Mouse (Mus musculus) G1E (cell line): ENCODE results near the gene Tbc1d23. TPM values are rescaled to one million over a fixed set of nuclear protein-coding genes. Genes with fewer than 3 reads are reported as not detected.
A peak's percentile ranks its signal among the peaks of the same experiment; 100 is the strongest.

ENCODE experiments used
- ATAC-seq: 2 replicates; pipeline ENCODE4 v1.8.0; 2016; ENCODE audit warnings: mild to moderate bottlenecking; ENCODE audit not compliant: insufficient number of reproducible peaks, poor library complexity, low FRiP score, severe bottlenecking; ENCODE audit errors: extremely low read depth
- DNase-seq: peaks from one replicate; pipeline ENCODE4 v3.0.0; 2012; ENCODE audit warnings: low spot score
- H3K27me3 ChIP-seq: 2 replicates; pipeline ENCODE4 v1.6.1; 2012; ENCODE audit warnings: mild to moderate bottlenecking, low read length, inconsistent platforms; ENCODE audit not compliant: insufficient read depth
- H3K36me3 ChIP-seq: replicated peaks from 2 replicates; pipeline ENCODE3; 2012; ENCODE audit warnings: mild to moderate bottlenecking, inconsistent platforms
- H3K4me1 ChIP-seq: 2 replicates; pipeline ENCODE4 v1.6.1; 2012; ENCODE audit warnings: low read depth, low read length, inconsistent platforms, mixed read lengths; ENCODE audit not compliant: insufficient read depth
- H3K4me3 ChIP-seq: 2 replicates; pipeline ENCODE4 v1.5.1; 2012; ENCODE audit warnings: low read depth, mild to moderate bottlenecking, inconsistent platforms, low read length, moderate library complexity, mixed read lengths
- H3K9me3 ChIP-seq: replicated peaks from 2 replicates; pipeline ENCODE4 v1.6.1; 2012; ENCODE audit warnings: inconsistent platforms
- CTCF ChIP-seq: IDR thresholded peaks from 2 replicates; pipeline ENCODE4 v1.5.1; 2012; ENCODE audit warnings: low read depth, low read length, inconsistent platforms, mixed read lengths
- GATA1 ChIP-seq: IDR thresholded peaks from 2 replicates; pipeline ENCODE4 v1.6.1; 2012; ENCODE audit warnings: borderline replicate concordance, low read length, inconsistent platforms, mixed read lengths
- GATA2 ChIP-seq: IDR thresholded peaks from 2 replicates; pipeline ENCODE4 v1.6.1; 2012; ENCODE audit warnings: low read depth, low read length, inconsistent platforms, borderline replicate concordance
- POLR2AphosphoS5 ChIP-seq: IDR thresholded peaks from 2 replicates; pipeline ENCODE4 v1.6.1; 2012; ENCODE audit warnings: low read depth, low read length, inconsistent platforms; ENCODE audit not compliant: insufficient replicate concordance
- TAL1 ChIP-seq: conservative IDR thresholded peaks from 2 replicates; pipeline ENCODE4 v1.6.1; 2012; ENCODE audit warnings: low read depth, low read length, inconsistent platforms, mixed read lengths
- polyA plus RNA-seq: library from polyadenylated mRNA; stranded (reverse); fragments of >175 nt; gene quantifications from 2 replicates; pipeline ENCODE4 v1.2.3, GENCODE M21; 2012
- total RNA-seq, 2 experiments: library from RNA; stranded (forward) in 1 of 2; stranded (reverse) in 1 of 2; fragments of 200-1000 nt in 1 of 2; fragments of >200 nt in 1 of 2; fragmentation: Nextera tagmentation in 1 of 2; gene quantifications; 2 replicates each; pipeline ENCODE4 v1.2.3; 2014 to 2017

Gene Tbc1d23
- total and polyA plus RNA-seq, 3 experiments: 0.68 to 60.5 (median 47.1) TPM

- ATAC-seq: no peak
These were observed 40.9 kb downstream of the Tbc1d23 start for GRCm38 (mm10) chr16:57190390-57190789.

GRCm38 (mm10) chr16:57189493-57189892, 41.8 kb downstream of the Tbc1d23 start:
- H3K4me3 ChIP-seq: no peak overlapping the region
- ATAC-seq: peak; percentile 78
- H3K4me1 ChIP-seq: peaks cover 2% of the 10 kb centered on the region
- peaks cover 43% of the 10 kb centered on the region for H3K36me3 ChIP-seq
- TF ChIP-seq GATA2 (no peak), TAL1 (no peak), CTCF (no peak), POLR2AphosphoS5 (no peak), GATA1 (no peak)
- H3K9me3 ChIP-seq: no peaks in the 10 kb centered on the region
- no peak for DNase-seq
- H3K27me3 ChIP-seq: no peaks in the 10 kb centered on the region

More at GRCm38 (mm10) chr16:57190390-57190789, 40.9 kb downstream of the Tbc1d23 start:
- Histone ChIP-seq H3K27me3 (no peaks in the 10 kb centered on the region), H3K36me3 (peaks cover 49% of the 10 kb centered on the region), H3K9me3 (no peaks in the 10 kb centered on the region), H3K4me1 (peaks cover 2% of the 10 kb centered on the region), H3K4me3 (no peak overlapping the region)
- TF ChIP-seq POLR2AphosphoS5 (no peak), GATA2 (no peak), GATA1 (no peak), CTCF (no peak), TAL1 (no peak)
- DNase-seq: no peak

GRCm38 (mm10) chr16:57186618-57187017, 44.7 kb downstream of the Tbc1d23 start:
- peaks cover 5% of the 10 kb centered on the region for H3K4me1 ChIP-seq
- DNase-seq: no peak
- peaks cover 57% of the 10 kb centered on the region for H3K36me3 ChIP-seq
- H3K4me3 ChIP-seq: no peak overlapping the region
- no peaks in the 10 kb centered on the region for H3K27me3 ChIP-seq
- TF ChIP-seq GATA1 (no peak), GATA2 (no peak), TAL1 (no peak), CTCF (no peak), POLR2AphosphoS5 (no peak)
- ATAC-seq: no peak
- H3K9me3 ChIP-seq: no peaks in the 10 kb centered on the region

GRCm38 (mm10) chr16:57182037-57182436, 49.3 kb downstream of the Tbc1d23 start:
- Histone ChIP-seq H3K9me3 (no peaks in the 10 kb centered on the region), H3K27me3 (no peaks in the 10 kb centered on the region), H3K4me3 (no peak overlapping the region), H3K4me1 (0 out of 2 replicates have a peak, but pooled peaks cover 3% of the 10 kb centered on the region), H3K36me3 (peaks cover 63% of the 10 kb centered on the region)
- no peak for DNase-seq
- no peak for ATAC-seq
- TF ChIP-seq TAL1 (no peak), GATA1 (no peak), POLR2AphosphoS5 (no peak), CTCF (no peak), GATA2 (no peak)

DNA sequence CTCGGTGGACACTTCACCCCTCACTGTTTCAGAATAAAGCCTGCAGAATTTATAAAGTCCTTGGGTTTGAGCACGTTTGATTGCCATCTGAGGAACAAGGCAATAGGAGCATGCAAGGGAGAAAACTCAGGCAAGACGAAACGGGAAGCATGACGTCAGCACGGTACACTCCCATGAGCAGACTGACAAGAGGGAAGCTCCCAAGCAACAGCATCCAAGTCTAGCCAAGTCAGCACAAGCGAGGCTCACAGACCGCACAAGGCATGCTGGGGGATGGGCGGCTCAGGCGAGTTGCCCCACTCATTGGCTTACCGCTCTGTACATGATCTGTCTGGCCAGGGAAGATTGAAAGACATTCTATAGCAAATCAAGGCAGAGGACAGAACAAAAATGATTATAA, 50.1 kb downstream of the Tbc1d23 start:
- H3K4me1 ChIP-seq: peaks cover 6% of the 10 kb centered on the region

GRCm38 (mm10) chr16:57177664-57178063, 53.6 kb downstream of the Tbc1d23 start:
- no peaks in the 10 kb centered on the region for H3K9me3 ChIP-seq
- TF ChIP-seq POLR2AphosphoS5 (no peak), CTCF (no peak), TAL1 (no peak), GATA2 (no peak), GATA1 (no peak)
- H3K4me3 ChIP-seq: no peak overlapping the region
- no peak for DNase-seq
- H3K4me1 ChIP-seq: peaks cover 5% of the 10 kb centered on the region
- H3K27me3 ChIP-seq: no peaks in the 10 kb centered on the region
- no peak for ATAC-seq
- peaks cover 64% of the 10 kb centered on the region for H3K36me3 ChIP-seq

More for the DNA sequence above, 50.1 kb downstream of the Tbc1d23 start:
- H3K4me3 ChIP-seq: no peak overlapping the region
- ATAC-seq (no peak), DNase-seq (no peak)
- H3K27me3 ChIP-seq: no peaks in the 10 kb centered on the region
- H3K36me3 ChIP-seq: peaks cover 68% of the 10 kb centered on the region
- no peaks in the 10 kb centered on the region for H3K9me3 ChIP-seq
- TF ChIP-seq POLR2AphosphoS5: no peak
- TF ChIP-seq TAL1: no peak
- TF ChIP-seq GATA2: no peak
- TF ChIP-seq GATA1: no peak
- no peak for TF ChIP-seq CTCF

DNA sequence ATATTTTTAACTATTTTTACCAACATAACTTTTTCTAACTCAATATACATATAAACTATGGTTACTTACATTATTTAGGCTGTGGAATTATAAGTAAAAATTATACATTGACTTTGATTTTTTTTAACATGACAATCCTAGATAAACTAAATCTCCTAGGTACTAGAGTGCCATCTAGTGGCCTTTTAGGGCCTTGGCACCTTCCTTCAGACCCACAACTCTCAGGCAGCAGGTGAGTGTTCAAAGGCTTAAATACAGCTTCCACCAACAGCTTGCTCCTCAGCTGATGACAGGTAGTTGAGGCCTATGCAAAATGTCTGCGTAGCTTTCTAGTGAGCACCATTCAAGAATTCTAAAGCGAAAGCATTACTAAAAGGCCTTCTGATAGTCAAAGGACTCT, 54.0 kb downstream of the Tbc1d23 start:
- DNase-seq: peak; percentile 22
- ATAC-seq: no peak
- TF ChIP-seq GATA2 (no peak), CTCF (peak; percentile 69)
- peaks cover 64% of the 10 kb centered on the region for H3K36me3 ChIP-seq
- H3K4me3 ChIP-seq: no peak overlapping the region
- H3K4me1 ChIP-seq: peaks cover 5% of the 10 kb centered on the region
- no peaks in the 10 kb centered on the region for H3K27me3 ChIP-seq
- H3K9me3 ChIP-seq: no peaks in the 10 kb centered on the region
